Mouse (Mus musculus) gonadal fat pad, adult 2 months (tissue): ENCODE data around the gene Polr2g. TPM values are rescaled to one million over a fixed set of nuclear protein-coding genes. Genes with fewer than 3 reads are reported as not detected.

Experiments
- DNase-seq: peaks from one replicate; pipeline ENCODE4 v3.0.0-alpha.2; 2012; ENCODE audit warnings: low read depth
- polyA plus RNA-seq: library from polyadenylated mRNA; depleted of rRNA; stranded (reverse); fragments of >200 nt; gene quantifications from 2 replicates; pipeline ENCODE4 v1.2.3, GENCODE M21; 2012

Gene Polr2g
- polyA plus RNA-seq, 1 experiment: 105 TPM

GRCm38 (mm10) chr19:8818301-8818798, 20.0 kb upstream of the Polr2g start:
- no peak for DNase-seq

GRCm38 (mm10) chr19:8817001-8817400, 18.6 kb upstream of the Polr2g start:
- DNase-seq: no peak

GRCm38 (mm10) chr19:8815812-8816211, 17.4 kb upstream of the Polr2g start:
- no peak for DNase-seq

DNA sequence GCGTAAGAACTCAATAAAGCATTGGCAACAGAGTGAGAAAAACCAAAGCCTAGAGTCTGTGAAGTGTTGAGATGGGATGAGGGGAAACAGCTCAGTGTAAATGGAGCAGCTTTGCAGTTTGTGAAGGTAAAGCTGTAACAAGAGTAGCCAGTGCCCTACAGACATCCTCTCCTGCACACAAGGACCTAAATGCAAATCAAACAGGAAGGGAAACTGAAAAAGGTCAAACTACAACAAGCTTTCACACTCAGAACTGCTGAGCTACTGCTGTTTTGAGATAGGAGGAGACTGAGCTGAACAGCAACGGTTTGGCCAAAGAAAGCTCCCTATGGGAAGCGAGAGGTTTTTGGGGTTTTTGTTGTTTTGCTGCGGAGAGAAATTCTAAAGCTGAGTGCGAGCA, 8.4 kb upstream of the Polr2g start:
- DNase-seq: no peak

- DNase-seq: no peak
These were observed 5.7 kb upstream of the Polr2g start for GRCm38 (mm10) chr19:8803879-8804660.

- DNase-seq: no peak
These were observed 4.9 kb upstream of the Polr2g start for GRCm38 (mm10) chr19:8803204-8803780.

DNA sequence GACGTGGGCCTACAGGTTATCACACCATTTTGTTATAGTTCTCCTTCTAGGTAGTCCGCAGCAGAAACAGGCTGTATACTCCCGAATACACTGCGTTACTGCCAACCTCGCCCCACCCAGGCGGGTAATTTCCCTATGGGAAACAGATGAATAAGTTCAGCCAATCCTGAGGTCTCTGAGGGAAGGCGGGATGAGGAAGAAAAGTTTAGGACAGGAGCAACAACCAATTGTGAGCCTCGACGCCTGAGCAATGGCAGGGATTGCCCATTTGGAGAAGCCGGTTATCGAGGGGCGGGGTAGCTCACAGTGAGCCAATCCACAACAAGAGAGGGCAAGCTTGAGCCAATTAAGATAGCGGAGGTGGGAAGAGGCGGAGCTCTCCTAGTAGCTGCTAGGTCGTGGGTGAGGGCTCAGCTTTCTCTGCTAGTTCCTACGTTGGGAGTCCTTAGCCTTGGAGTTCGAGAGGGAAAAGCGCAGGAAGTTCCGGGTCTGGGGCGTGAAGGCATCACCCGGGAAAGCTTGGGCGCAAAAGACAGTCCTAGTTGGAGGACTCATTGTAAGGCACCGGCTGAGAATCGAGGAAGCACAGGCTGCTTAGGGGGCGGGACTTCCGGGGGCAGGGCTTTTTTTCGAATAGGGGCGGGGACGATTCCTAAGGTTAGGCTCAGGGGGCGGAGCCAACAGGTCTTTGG, 3.9 kb upstream of the Polr2g start, which contains the start of gene Zbtb3:
TSS of gene Zbtb3 (plus strand) at position 426 of the 692 bp plus-strand sequence.
- DNase-seq: peak; percentile 98

DNA sequence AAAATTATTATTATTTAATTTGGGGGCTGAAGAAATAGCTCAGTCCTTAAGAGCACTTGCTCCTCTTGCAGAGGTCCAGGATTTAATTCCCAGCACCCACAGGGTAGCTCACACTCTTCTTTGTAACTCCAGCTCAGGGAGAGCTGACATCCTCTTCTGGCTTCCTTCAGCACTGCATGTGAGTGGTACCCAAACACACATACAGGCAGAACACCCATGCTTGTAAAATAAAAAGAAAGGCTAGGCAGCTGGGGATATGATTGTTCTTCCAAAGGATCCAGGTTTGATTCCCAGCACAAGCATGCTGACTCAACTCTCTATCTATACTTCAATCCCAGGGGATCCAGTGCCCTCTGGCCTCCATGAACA, 554 bp upstream of the Polr2g start:
- DNase-seq: no peak

DNA sequence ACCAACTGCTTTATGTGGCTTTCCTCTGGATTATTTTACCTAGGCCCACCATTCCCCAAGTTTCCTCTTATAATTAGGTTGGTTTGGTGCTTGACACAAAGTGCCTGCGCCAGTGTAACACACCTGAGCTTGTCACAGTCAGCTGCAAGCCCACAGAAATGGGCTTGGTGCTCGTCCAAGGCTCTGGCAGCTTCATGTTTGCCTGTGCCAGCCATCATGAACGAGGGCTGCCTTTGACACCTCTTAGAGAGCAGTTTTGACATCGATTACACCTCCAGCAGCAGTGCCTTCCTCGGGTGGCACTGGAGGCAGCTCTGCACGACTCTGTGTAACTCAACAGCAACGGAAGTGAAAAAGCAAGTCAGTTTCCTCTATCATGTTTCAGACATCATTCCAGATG, 8.2 kb downstream of the Polr2g start:
- no peak for DNase-seq

GRCm38 (mm10) chr19:8789171-8789570, 9.2 kb downstream of the Polr2g start:
- DNase-seq: no peak

DNA sequence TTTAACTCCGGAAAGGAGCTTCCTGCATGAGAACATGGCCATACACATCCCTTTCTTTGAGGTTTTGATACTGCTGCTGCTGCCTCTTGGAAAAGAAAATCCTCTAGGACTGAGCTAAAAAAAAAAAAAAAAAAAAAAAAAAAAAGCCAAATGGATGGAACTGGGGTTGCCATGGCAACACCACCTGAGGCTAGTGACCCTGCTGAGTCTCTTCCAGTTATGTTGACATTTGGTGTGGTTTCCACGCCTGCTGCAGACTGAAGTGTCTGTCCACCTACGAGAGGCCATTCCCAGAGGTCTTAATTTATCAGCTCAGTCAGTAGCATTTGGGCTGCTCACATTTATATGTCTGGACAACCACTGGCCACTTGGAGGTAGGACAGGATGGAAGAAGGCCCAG, 9.9 kb downstream of the Polr2g start:
- DNase-seq: no peak

GRCm38 (mm10) chr19:8786008-8786781, 12.2 kb downstream of the Polr2g start, which contains the start of gene Taf6l:
Gene Taf6l, minus strand, starts transcription at chr19:8786417.
- peak; percentile 82 for DNase-seq

- DNase-seq: no peak
These were observed 23.4 kb downstream of the Polr2g start for GRCm38 (mm10) chr19:8774951-8775421.

DNA sequence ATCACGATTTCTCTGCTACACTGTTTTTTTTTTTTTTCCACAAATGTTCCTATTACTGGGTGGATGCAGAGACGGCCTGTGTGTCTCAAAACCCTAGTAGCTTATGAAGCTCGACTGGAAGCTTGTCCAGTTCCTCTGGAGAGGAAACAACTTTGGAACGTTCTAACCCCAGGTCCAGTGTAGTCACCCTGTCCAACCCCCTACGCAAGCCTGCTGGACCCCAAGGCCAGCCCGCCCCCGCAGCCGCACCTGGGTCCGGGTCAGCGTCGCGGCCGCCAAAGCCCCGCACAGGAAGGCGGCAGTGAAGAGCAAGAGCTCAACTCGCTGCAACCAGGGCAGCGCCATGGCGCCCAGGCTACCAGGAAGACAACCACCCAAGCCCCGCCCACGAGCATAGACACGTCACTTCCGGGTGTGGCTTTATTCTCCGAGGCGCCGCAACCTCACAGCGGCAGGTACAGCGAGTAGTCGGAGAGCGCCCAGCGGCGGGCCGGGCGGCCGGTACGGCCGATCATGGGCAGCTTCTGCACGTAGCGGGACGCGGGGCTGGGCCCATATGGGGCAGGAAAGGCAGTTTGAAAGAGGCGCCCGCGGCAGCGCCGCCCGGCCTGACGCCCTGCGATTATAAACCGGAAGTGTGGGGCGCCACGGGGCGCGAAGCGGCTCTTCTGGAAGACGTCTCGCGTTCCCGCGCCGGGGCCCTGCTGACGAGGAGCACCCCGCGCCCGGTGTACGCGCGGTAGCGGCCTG, 24.1 kb downstream of the Polr2g start, which contains the start of gene Tmem179b:
TSS of gene Tmem179b (minus strand) at position 382 of the 750 bp plus-strand sequence.
- no peak for DNase-seq

DNA sequence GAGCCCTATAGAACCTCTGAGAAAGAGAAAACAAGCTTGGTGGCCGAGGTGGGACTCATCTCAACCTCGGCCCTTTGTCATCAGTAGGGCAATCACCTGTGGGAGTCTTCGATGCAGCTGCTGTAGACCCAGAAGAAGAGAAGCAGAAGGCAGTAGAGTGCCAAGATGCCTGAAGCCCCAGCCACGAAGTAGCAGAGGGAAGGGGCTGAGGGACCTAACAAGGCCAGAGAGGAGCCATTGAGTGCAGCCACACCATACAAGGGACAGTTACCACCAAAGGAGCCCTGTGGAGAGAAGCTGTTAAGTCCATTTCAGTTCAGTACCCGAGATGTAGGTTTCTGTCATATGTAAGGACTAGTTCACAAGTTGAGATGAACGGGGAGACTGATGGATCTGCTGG, 25.0 kb downstream of the Polr2g start:
- no peak for DNase-seq

GRCm38 (mm10) chr19:8772996-8773395, 25.4 kb downstream of the Polr2g start:
- no peak for DNase-seq

- DNase-seq: no peak
These were observed 27.7 kb downstream of the Polr2g start, which contains the start of gene Tmem223 for GRCm38 (mm10) chr19:8770567-8771270. Gene Tmem223, plus strand, starts transcription at chr19:8770996.

GRCm38 (mm10) chr19:8765562-8765961, 32.8 kb downstream of the Polr2g start:
- no peak for DNase-seq

GRCm38 (mm10) chr19:8763276-8763675, 35.1 kb downstream of the Polr2g start:
- DNase-seq: no peak

GRCm38 (mm10) chr19:8760757-8761156, 37.6 kb downstream of the Polr2g start:
- no peak for DNase-seq
